Mouse (Mus musculus) small intestine, adult 2 months (tissue): ENCODE data around the gene Patz1.

Experiments used
- CTCF ChIP-seq: fragments of 200-500 bp; IDR thresholded peaks from 2 replicates; pipeline ENCODE4 v1.5.1; 2012; ENCODE audit warnings: low read depth, mild to moderate bottlenecking, control low read depth, inconsistent platforms, low read length, moderate library complexity, mixed read lengths; ENCODE audit not compliant: insufficient replicate concordance, insufficient read length; ENCODE audit errors: extremely low read depth
- POLR2A ChIP-seq: fragments of 200-500 bp; IDR thresholded peaks from 2 replicates; pipeline ENCODE4 v1.6.1; 2012; ENCODE audit warnings: low read depth, mild to moderate bottlenecking, control low read depth, inconsistent platforms, low read length, moderate library complexity

- no peak for TF ChIP-seq CTCF
- no peak for TF ChIP-seq POLR2A
Observed at GRCm38 (mm10) chr11:3337961-3338360, 49.3 kb downstream of the Patz1 start.
